Comparison of ENCODE assay signal across 24 mouse cellular contexts in the genomic region with DNA sequence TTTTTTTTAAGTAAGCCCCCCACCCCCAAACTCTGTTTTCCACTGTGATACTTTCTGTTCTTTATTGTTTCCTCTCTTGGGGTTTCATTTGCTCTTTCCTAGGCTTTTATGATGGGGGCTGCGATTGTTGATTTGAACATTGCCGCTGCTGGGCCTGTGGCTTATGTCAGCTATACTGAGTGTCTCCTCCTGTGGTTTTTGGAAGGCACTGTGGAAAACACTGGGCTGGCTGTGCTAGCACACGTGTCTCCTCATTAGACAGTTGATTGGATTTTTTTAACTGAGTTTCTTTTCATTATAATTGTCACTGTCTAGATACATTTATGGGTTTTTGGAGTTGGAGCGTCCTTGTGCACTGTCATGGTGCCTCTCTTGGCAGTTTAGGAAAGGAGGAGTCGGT. TPM values are rescaled to one million over a fixed set of nuclear protein-coding genes. Genes with fewer than 3 reads are reported as not detected.
A peak's percentile ranks its signal among the peaks of the same experiment; 100 is the strongest.
DNase-seq lines count a peak whose midpoint lies in the region; ATAC-seq and TF ChIP-seq lines count a peak whose summit lies in the region.
"Had no signal": no experiment of that assay in that cellular context is flagged by ENCODE, and none has a peak within 500 bp of the region (broad histone marks: within the 10 kb centered on the region; RNA-seq: fewer than 3 reads in every experiment).

No protein-coding gene starts in this region.

- no peak overlapping the region for H3K9ac ChIP-seq in embryonic facial prominence, embryonic 14.5 days (ENCODE audit: low read depth, low read length)
- no peak overlapping the region for H3K9ac ChIP-seq in kidney, embryonic 16.5 days (replicated peaks; ENCODE audit: low read length)
- no peak overlapping the region for H3K9ac ChIP-seq in lung, postnatal 0 days (replicated peaks; ENCODE audit: low read depth)
- no peak overlapping the region for H3K9ac ChIP-seq in limb, embryonic 15.5 days
- H3K9ac ChIP-seq: forebrain, embryonic 15.5 days; heart, embryonic 13.5 days; intestine, embryonic 15.5 days; neural tube, embryonic 15.5 days had no signal

- 0 out of 2 replicates have a peak, but pooled peaks have one; percentile 30 for ATAC-seq in embryonic facial prominence, embryonic 14.5 days (ENCODE audit: low read depth)
- 0 out of 2 replicates have a peak, but pooled peaks have one; percentile 23 for ATAC-seq in kidney, embryonic 16.5 days (ENCODE audit: low FRiP score, low TSS enrichment)
- peak; percentile 68 for ATAC-seq in lung, postnatal 0 days
- ATAC-seq in limb, embryonic 15.5 days (ENCODE audit: insufficient number of reproducible peaks, low FRiP score, low TSS enrichment, low read depth): 0 out of 2 replicates have a peak, but pooled peaks have one; percentile 44
- ATAC-seq: activated CD4-positive, CD25-positive, alpha-beta regulatory T cell, adult 4 months; forebrain, embryonic 15.5 days; hindbrain, embryonic 16.5 days; intestine, embryonic 15.5 days had no signal

- H3K9me3 ChIP-seq in embryonic facial prominence, embryonic 14.5 days (ENCODE audit: control insufficient read depth, low read length): no peaks in the 10 kb centered on the region
- H3K9me3 ChIP-seq in embryonic facial prominence, embryonic 10.5 days: peaks cover 9% of the 10 kb centered on the region; the same call in 1 of the 2 replicates
- H3K9me3 ChIP-seq in kidney, embryonic 16.5 days (ENCODE audit: low read length): 0 out of 2 replicates have a peak, but pooled peaks cover 2% of the 10 kb centered on the region
- no peaks in the 10 kb centered on the region for H3K9me3 ChIP-seq in lung, postnatal 0 days (ENCODE audit: low read length)
- H3K9me3 ChIP-seq in limb, embryonic 15.5 days: no peaks in the 10 kb centered on the region
- H3K9me3 ChIP-seq: forebrain, embryonic 15.5 days; heart, embryonic 13.5 days; intestine, embryonic 15.5 days; neural tube, embryonic 15.5 days had no signal

- no peaks in the 10 kb centered on the region for H3K4me1 ChIP-seq in embryonic facial prominence, embryonic 14.5 days (ENCODE audit: control insufficient read depth, insufficient read depth, low read length)
- no peaks in the 10 kb centered on the region for H3K4me1 ChIP-seq in embryonic facial prominence, embryonic 10.5 days
- H3K4me1 ChIP-seq in kidney, embryonic 16.5 days (ENCODE audit: insufficient read depth, low read length): peaks cover 5% of the 10 kb centered on the region; the same call in 1 of the 2 replicates
- H3K4me1 ChIP-seq in lung, postnatal 0 days (ENCODE audit: insufficient read depth, low read depth, low read length): no peaks in the 10 kb centered on the region
- H3K4me1 ChIP-seq in limb, embryonic 15.5 days: peaks cover 15% of the 10 kb centered on the region; the same call in 1 of the 2 replicates
- H3K4me1 ChIP-seq: intestine, embryonic 15.5 days; midbrain, embryonic 10.5 days had no signal

- no peak for TF ChIP-seq CTCF in lung, postnatal 0 days (IDR thresholded peaks at IDR 0.05)

- H3K36me3 ChIP-seq in embryonic facial prominence, embryonic 14.5 days (ENCODE audit: control insufficient read depth, insufficient read depth, low read length): peaks cover 38% of the 10 kb centered on the region
- H3K36me3 ChIP-seq in embryonic facial prominence, embryonic 10.5 days (replicated peaks): peaks cover 70% of the 10 kb centered on the region
- peaks cover 27% of the 10 kb centered on the region for H3K36me3 ChIP-seq in kidney, embryonic 16.5 days (ENCODE audit: insufficient read depth, low read length)
- no peaks in the 10 kb centered on the region for H3K36me3 ChIP-seq in lung, postnatal 0 days (ENCODE audit: insufficient read depth, low read length)
- peaks cover 16% of the 10 kb centered on the region; the same call in 1 of the 2 replicates for H3K36me3 ChIP-seq in limb, embryonic 15.5 days

- DNase-seq in embryonic facial prominence, embryonic 14.5 days (ENCODE audit: low spot score): peak; percentile 31
- DNase-seq in embryonic facial prominence, embryonic 10.5 days (ENCODE audit: low spot score): no peak
- DNase-seq in kidney, adult 18-20 months: no peak
- DNase-seq in lung, postnatal 0 days (ENCODE audit: low spot score): peak; percentile 59
- no peak for DNase-seq in lung, postnatal 36 days
- no peak for DNase-seq in cerebellum, postnatal 36 days
- DNase-seq: adrenal gland, adult 8-10 months; cerebellum, adult 18-20 months; cerebellum, postnatal 14 days; kidney, postnatal 25 days; layer of hippocampus, adult 9-11 months; right cerebral cortex, adult 18-20 months; right cerebral cortex, postnatal 4 days; thymus, adult 18-20 months; thymus, postnatal 36 days had no signal

- no peaks in the 10 kb centered on the region for H3K27me3 ChIP-seq in embryonic facial prominence, embryonic 14.5 days (replicated peaks; ENCODE audit: control insufficient read depth, insufficient read depth, low read length)
- no peaks in the 10 kb centered on the region for H3K27me3 ChIP-seq in embryonic facial prominence, embryonic 10.5 days (replicated peaks; ENCODE audit: low read depth, poor library complexity, severe bottlenecking)
- H3K27me3 ChIP-seq in kidney, embryonic 16.5 days (ENCODE audit: insufficient read depth, low read length): no peaks in the 10 kb centered on the region
- no peaks in the 10 kb centered on the region for H3K27me3 ChIP-seq in lung, postnatal 0 days (replicated peaks; ENCODE audit: insufficient read depth, low read length)
- H3K27me3 ChIP-seq in limb, embryonic 15.5 days: no peaks in the 10 kb centered on the region
- H3K27me3 ChIP-seq: forebrain, embryonic 15.5 days; heart, embryonic 13.5 days; intestine, embryonic 15.5 days; neural tube, embryonic 15.5 days had no signal

- TF ChIP-seq EP300 in lung, postnatal 0 days (IDR thresholded peaks at IDR 0.05): no peak

- no peak overlapping the region for H3K4me3 ChIP-seq in embryonic facial prominence, embryonic 14.5 days (ENCODE audit: low read depth, low read length)
- no peak overlapping the region for H3K4me3 ChIP-seq in embryonic facial prominence, embryonic 10.5 days
- H3K4me3 ChIP-seq in kidney, embryonic 16.5 days (ENCODE audit: low read length): no peak overlapping the region
- H3K4me3 ChIP-seq in lung, postnatal 0 days (ENCODE audit: low read depth, low read length): no peak overlapping the region
- no peak overlapping the region for H3K4me3 ChIP-seq in limb, embryonic 15.5 days
- H3K4me3 ChIP-seq: forebrain, embryonic 15.5 days; heart, embryonic 13.5 days; intestine, embryonic 15.5 days; midbrain, embryonic 10.5 days; neural tube, embryonic 15.5 days had no signal

- 79% methylated on average over 5 of the region's 5 CpGs for WGBS in embryonic facial prominence, embryonic 14.5 days
- 93% methylated on average over 5 of the region's 5 CpGs for WGBS in embryonic facial prominence, embryonic 10.5 days
- 53% methylated on average over 5 of the region's 5 CpGs for WGBS in kidney, embryonic 16.5 days
- WGBS in lung, postnatal 0 days: 68% methylated on average over 5 of the region's 5 CpGs
- WGBS in limb, embryonic 15.5 days: 54% methylated on average over 5 of the region's 5 CpGs

- H3K27ac ChIP-seq in embryonic facial prominence, embryonic 14.5 days (replicated peaks; ENCODE audit: low read depth, low read length): no peak overlapping the region
- H3K27ac ChIP-seq in embryonic facial prominence, embryonic 10.5 days (replicated peaks): no peak overlapping the region
- H3K27ac ChIP-seq in kidney, embryonic 16.5 days (ENCODE audit: low read length): 0 out of 2 replicates have a peak overlapping the region, but pooled peaks have one; percentile 1
- peak overlapping the region; percentile 27; the same call in 1 of the 2 replicates for H3K27ac ChIP-seq in lung, postnatal 0 days (ENCODE audit: low read length)
- H3K27ac ChIP-seq in limb, embryonic 15.5 days: peak overlapping the region; percentile 43
- H3K27ac ChIP-seq: forebrain, embryonic 15.5 days; intestine, embryonic 15.5 days; midbrain, embryonic 10.5 days; neural tube, embryonic 15.5 days had no signal

- no peak overlapping the region for H3K4me2 ChIP-seq in embryonic facial prominence, embryonic 14.5 days (ENCODE audit: low read depth, low read length)
- H3K4me2 ChIP-seq in kidney, embryonic 16.5 days (replicated peaks; ENCODE audit: low read depth, low read length): no peak overlapping the region
- no peak overlapping the region for H3K4me2 ChIP-seq in lung, postnatal 0 days (replicated peaks; ENCODE audit: low read depth, low read length)
- H3K4me2 ChIP-seq in limb, embryonic 15.5 days: no peak overlapping the region
- H3K4me2 ChIP-seq: forebrain, embryonic 15.5 days; heart, embryonic 13.5 days; intestine, embryonic 15.5 days; neural tube, embryonic 15.5 days had no signal

RNA-seq across cellular contexts. Expression of a gene that starts 39.4 kb away (rescaled TPM):
- polyA plus RNA-seq in embryonic facial prominence, embryonic 14.5 days (2014; fragmentation: Nextera tagmentation; extraction: Ambion mirVana): 103 and 117 TPM in 2 replicates
- polyA plus RNA-seq in embryonic facial prominence, embryonic 10.5 days (2016; fragmentation: Nextera tagmentation; extraction: Ambion mirVana): 161 and 164 TPM in 2 replicates
- 147 and 155 TPM in 2 replicates for polyA plus RNA-seq in kidney, embryonic 16.5 days (2015; fragmentation: Nextera tagmentation; extraction: Ambion mirVana)
- polyA plus RNA-seq in lung, postnatal 0 days (2015; fragmentation: Nextera tagmentation; extraction: Ambion mirVana): 51.8 and 60.5 TPM in 2 replicates
- polyA plus RNA-seq in limb, embryonic 15.5 days (2015; fragmentation: Nextera tagmentation; extraction: Ambion mirVana): 87.8 and 106 TPM in 2 replicates

Comparison
In these comparisons a context has a peak if more than half of its experiments do, and no peak if none do; other contexts are left out.
1. DNase-seq: peak in embryonic facial prominence, embryonic 14.5 days (single experiment) and lung, postnatal 0 days (single experiment); none in embryonic facial prominence, embryonic 10.5 days (single experiment), kidney, adult 18-20 months (single experiment), lung, postnatal 36 days (single experiment) and cerebellum, postnatal 36 days (0 of 2).
2. H3K27ac ChIP-seq: peak in kidney, embryonic 16.5 days (single experiment), lung, postnatal 0 days (single experiment) and limb, embryonic 15.5 days (single experiment); none in embryonic facial prominence, embryonic 14.5 days (single experiment) and embryonic facial prominence, embryonic 10.5 days (single experiment).
3. Peak in every context shown above with its lines, with median percentiles within 50 percentile points of each other: ATAC-seq.